Mouse (Mus musculus): ENCODE measurements around the gene St8sia2. TPM values are rescaled to one million over a fixed set of nuclear protein-coding genes. Genes with fewer than 3 reads are reported as not detected.

St8sia2 gene
- 17.8 and 29.3 TPM in 2 replicates for polyA plus RNA-seq (2012; rRNA removed)

GRCm38 (mm10) chr7:74013601-74014175, at the start of gene St8sia2:
Gene St8sia2 (minus strand): TSS chr7:74013690.

Data from central nervous system, embryonic 11.5 days (tissue).